Mouse (Mus musculus) CH12.LX (cell line): ENCODE results near the gene Gm13276. TPM values are rescaled to one million over a fixed set of nuclear protein-coding genes. Genes with fewer than 3 reads are reported as not detected.
"Not testable (repeated sequence)": the region's sequence is repeated elsewhere in the genome, so short reads cannot be mapped to it uniquely, and the experiment has no call there.

Experiments
- DNase-seq: peaks from one replicate; pipeline ENCODE4 v3.0.0-alpha.2; 2013; ENCODE audit errors: extremely low read depth
- H3K27ac ChIP-seq: 2 replicates; pipeline ENCODE4 v1.5.1; 2012; ENCODE audit warnings: low read depth, mild to moderate bottlenecking, control low read depth, moderate library complexity; ENCODE audit not compliant: insufficient read depth
- H3K27me3 ChIP-seq: replicated peaks from 2 replicates; pipeline ENCODE3; 2012; ENCODE audit warnings: inconsistent platforms
- H3K36me3 ChIP-seq, 2 experiments: replicated peaks in 1 of 2; 2 replicates each; pipeline versions ENCODE3 to v1.6.1; 2012; ENCODE audit warnings: inconsistent platforms in 1 of 2, low read length in 1 of 2, mild to moderate bottlenecking in 1 of 2, mixed read lengths in 1 of 2, moderate library complexity in 1 of 2; ENCODE audit not compliant: control insufficient read depth in 1 of 2, insufficient read depth in 1 of 2
- H3K4me1 ChIP-seq, 2 experiments: 2 replicates each; pipeline ENCODE4 v1.6.1; 2012; ENCODE audit warnings: inconsistent platforms in 1 of 2, moderate library complexity in 1 of 2; ENCODE audit not compliant: insufficient read depth in 2 of 2, control insufficient read depth in 1 of 2
- H3K4me2 ChIP-seq: 2 replicates; pipeline ENCODE4 v1.6.1; 2012; ENCODE audit warnings: low read depth, mild to moderate bottlenecking, control low read depth; ENCODE audit not compliant: poor library complexity, insufficient read depth, severe bottlenecking
- H3K4me3 ChIP-seq, 3 experiments: fragments of 150-350 bp in 1 of 3; sonication (generic) in 1 of 3; replicated peaks in 1 of 3; 2 replicates each; pipeline versions ENCODE3 to v1.5.1; 2011 to 2012; ENCODE audit warnings: low read depth in 2 of 3, low read length in 2 of 3, mild to moderate bottlenecking in 2 of 3, moderate library complexity in 2 of 3, control low read depth in 1 of 3, improper control_type of control experiment in 1 of 3, inconsistent platforms in 1 of 3, mixed read lengths in 1 of 3; ENCODE audit not compliant: poor library complexity in 1 of 3
- H3K79me2 ChIP-seq: replicated peaks from 2 replicates; pipeline ENCODE4 v1.6.1; 2012; ENCODE audit warnings: mild to moderate bottlenecking, moderate library complexity; ENCODE audit not compliant: control insufficient read depth, poor library complexity, insufficient read depth, severe bottlenecking; ENCODE audit errors: extremely low read depth
- H3K9ac ChIP-seq: 2 replicates; pipeline ENCODE4 v1.6.1; 2012; ENCODE audit warnings: low read depth, mild to moderate bottlenecking, control low read depth, moderate library complexity; ENCODE audit not compliant: insufficient read depth
- H3K9me3 ChIP-seq: replicated peaks from 2 replicates; pipeline ENCODE3; 2012; ENCODE audit warnings: low read length, inconsistent platforms, mixed read lengths
- CTCF ChIP-seq, 2 experiments: IDR thresholded peaks in 1 of 2; conservative IDR thresholded peaks in 1 of 2; 2 replicates each; pipeline ENCODE4 v1.5.1; 2011 to 2012; ENCODE audit warnings: low read depth in 2 of 2, low read length in 2 of 2, improper control_type of control experiment in 1 of 2, inconsistent platforms in 1 of 2, mild to moderate bottlenecking in 1 of 2, moderate library complexity in 1 of 2
- dilution Hi-C: fragments of 300-500 bp; cut with MboI; formaldehyde crosslinking; loops from 2 replicates; pipeline ENCODE4 v1.14.3; 2020; ENCODE audit warnings: low sequenced_read_pairs; ENCODE audit not compliant: extremely low pct_unique_long_range_greater_than_20kb, extremely low pct_ligation_motif_present
- in situ Hi-C: fragments of 300-500 bp; cut with MboI; formaldehyde crosslinking; loops from 3 replicates; pipeline ENCODE4 v1.14.3; 2019; ENCODE audit warnings: low sequenced_read_pairs, low pct_ligation_motif_present, low pct_unique_long_range_greater_than_20kb, mixed read lengths
- polyA plus RNA-seq: library from polyadenylated mRNA; unstranded; fragments of >175 nt; gene quantifications from 2 replicates; pipeline ENCODE4 v1.2.1, GENCODE M21; 2012; ENCODE audit warnings: low read depth; ENCODE audit not compliant: insufficient read length
- total RNA-seq, 2 experiments: library from RNA; depleted of rRNA; stranded (reverse); fragments of 300-350 nt in 1 of 2; fragments of >200 nt in 1 of 2; gene quantifications; 2 replicates each; pipeline ENCODE4 v1.2.3; 2012 to 2014

The Gm13276 gene
- total and polyA plus RNA-seq, 3 experiments: not detected

DNA sequence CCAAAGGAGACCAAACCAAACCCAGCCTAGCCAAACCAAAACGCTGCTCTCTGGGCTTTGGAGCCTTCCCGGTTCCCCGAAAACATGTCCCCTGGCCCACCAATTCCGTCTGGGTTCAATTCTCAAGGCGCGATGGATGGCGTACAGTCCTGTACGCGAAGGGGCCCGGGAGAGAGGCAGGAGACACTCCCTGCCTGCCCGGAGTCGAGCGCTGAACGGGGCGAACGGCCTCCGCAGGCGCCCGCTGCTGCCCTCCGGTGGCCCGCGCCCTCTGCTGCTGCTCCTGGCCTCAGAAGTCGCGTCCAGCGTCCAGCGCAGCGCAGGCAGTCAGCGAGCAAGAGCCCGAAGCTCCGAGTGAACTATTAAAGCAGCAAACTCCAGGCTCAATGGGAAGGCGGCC lies 3.2 kb upstream of the Gm13276 start:
- H3K27ac ChIP-seq, DNase-seq, H3K27me3 ChIP-seq, H3K4me2 ChIP-seq, H3K4me1 ChIP-seq, in situ Hi-C loops, H3K9ac ChIP-seq, H3K36me3 ChIP-seq, H3K9me3 ChIP-seq, H3K79me2 ChIP-seq, dilution Hi-C loops: not testable (repeated sequence)
- H3K4me3 ChIP-seq: peak overlapping the region in 1 of 3 experiments; percentile 60

DNA sequence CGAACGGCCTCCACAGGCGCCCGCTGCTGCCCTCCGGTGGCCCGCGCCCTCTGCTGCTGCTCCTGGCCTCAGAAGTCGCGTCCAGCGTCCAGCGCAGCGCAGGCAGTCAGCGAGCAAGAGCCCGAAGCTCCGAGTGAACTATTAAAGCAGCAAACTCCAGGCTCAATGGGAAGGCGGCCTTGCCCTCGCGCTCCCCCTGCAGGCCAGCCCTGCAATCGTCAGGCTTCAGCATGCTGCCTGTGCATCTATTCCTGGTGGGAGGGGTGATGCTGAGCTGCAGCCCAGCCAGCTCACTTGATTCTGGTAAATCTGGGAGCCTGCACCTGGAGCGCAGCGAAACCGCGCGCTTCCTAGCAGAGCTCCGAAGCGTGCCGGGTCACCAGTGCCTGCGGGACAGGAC lies 2.9 kb downstream of the Gm13276 start, which contains the start of gene Gm13277:
Gene Gm13277, plus strand, starts transcription at position 231 of the 400 bp plus-strand sequence.
- H3K4me2 ChIP-seq, in situ Hi-C loops, H3K36me3 ChIP-seq, H3K9me3 ChIP-seq, H3K27me3 ChIP-seq, H3K79me2 ChIP-seq, H3K27ac ChIP-seq, DNase-seq, H3K4me3 ChIP-seq, H3K9ac ChIP-seq, H3K4me1 ChIP-seq, dilution Hi-C loops: not testable (repeated sequence)
- peak in 1 of 2 experiments; percentile 28; a peak in 2 of 4 replicates for TF ChIP-seq CTCF (conservative IDR thresholded peaks at IDR 0.05 in 1 of 2, IDR thresholded peaks at IDR 0.05 in 1 of 2; ENCODE audit: low read depth in 2 of 2, low read length in 2 of 2)

DNA sequence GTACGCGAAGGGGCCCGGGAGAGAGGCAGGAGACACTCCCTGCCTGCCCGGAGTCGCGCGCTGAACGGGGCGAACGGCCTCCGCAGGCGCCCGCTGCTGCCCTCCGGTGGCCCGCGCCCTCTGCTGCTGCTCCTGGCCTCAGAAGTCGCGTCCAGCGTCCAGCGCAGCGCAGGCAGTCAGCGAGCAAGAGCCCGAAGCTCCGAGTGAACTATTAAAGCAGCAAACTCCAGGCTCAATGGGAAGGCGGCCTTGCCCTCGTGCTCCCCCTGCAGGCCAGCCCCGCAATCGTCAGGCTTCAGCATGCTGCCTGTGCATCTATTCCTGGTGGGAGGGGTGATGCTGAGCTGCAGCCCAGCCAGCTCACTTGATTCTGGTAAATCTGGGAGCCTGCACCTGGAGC lies 5.7 kb downstream of the Gm13276 start, which contains the start of gene Gm13278:
Gene Gm13278, plus strand, starts transcription at position 301 of the 400 bp plus-strand sequence.
- H3K36me3 ChIP-seq, H3K79me2 ChIP-seq, H3K27me3 ChIP-seq, H3K27ac ChIP-seq, H3K4me1 ChIP-seq, H3K9me3 ChIP-seq, DNase-seq, H3K9ac ChIP-seq, H3K4me3 ChIP-seq, dilution Hi-C loops, H3K4me2 ChIP-seq, in situ Hi-C loops: not testable (repeated sequence)

DNA sequence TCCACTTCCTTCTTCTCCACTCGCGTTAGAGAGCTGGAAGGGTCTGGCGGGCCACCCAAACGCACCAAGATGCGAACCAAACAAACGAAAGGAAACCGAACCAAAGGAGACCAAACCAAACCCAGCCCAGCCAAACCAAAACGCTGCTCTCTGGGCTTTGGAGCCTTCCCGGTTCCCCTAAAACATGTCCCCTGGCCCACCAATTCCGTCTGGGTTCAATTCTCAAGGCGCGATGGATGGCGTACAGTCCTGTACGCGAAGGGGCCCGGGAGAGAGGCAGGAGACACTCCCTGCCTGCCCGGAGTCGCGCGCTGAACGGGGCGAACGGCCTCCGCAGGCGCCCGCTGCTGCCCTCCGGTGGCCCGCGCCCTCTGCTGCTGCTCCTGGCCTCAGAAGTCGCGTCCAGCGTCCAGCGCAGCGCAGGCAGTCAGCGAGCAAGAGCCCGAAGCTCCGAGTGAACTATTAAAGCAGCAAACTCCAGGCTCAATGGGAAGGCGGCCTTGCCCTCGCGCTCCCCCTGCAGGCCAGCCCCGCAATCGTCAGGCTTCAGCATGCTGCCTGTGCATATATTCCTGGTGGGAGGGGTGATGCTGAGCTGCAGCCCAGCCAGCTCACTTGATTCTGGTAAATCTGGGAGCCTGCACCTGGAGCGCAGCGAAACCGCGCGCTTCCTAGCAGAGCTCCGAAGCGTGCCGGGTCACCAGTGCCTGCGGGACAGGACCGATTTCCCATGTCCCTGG lies 8.6 kb downstream of the Gm13276 start, which contains the start of gene Gm13275:
Gene Gm13275, plus strand, starts transcription at position 552 of the 740 bp plus-strand sequence.
- in situ Hi-C loops, H3K4me2 ChIP-seq, H3K36me3 ChIP-seq, H3K27me3 ChIP-seq, H3K4me1 ChIP-seq, H3K9ac ChIP-seq, H3K9me3 ChIP-seq, DNase-seq, dilution Hi-C loops, H3K27ac ChIP-seq, H3K4me3 ChIP-seq, H3K79me2 ChIP-seq: not testable (repeated sequence)

DNA sequence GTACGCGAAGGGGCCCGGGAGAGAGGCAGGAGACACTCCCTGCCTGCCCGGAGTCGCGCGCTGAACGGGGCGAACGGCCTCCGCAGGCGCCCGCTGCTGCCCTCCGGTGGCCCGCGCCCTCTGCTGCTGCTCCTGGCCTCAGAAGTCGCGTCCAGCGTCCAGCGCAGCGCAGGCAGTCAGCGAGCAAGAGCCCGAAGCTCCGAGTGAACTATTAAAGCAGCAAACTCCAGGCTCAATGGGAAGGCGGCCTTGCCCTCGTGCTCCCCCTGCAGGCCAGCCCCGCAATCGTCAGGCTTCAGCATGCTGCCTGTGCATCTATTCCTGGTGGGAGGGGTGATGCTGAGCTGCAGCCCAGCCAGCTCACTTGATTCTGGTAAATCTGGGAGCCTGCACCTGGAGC lies 11.6 kb downstream of the Gm13276 start, which contains the start of gene Gm13279:
Gene Gm13279, plus strand, starts transcription at position 301 of the 400 bp plus-strand sequence.
- dilution Hi-C loops, H3K4me2 ChIP-seq, H3K9me3 ChIP-seq, H3K4me1 ChIP-seq, H3K79me2 ChIP-seq, H3K27me3 ChIP-seq, DNase-seq, H3K36me3 ChIP-seq, H3K27ac ChIP-seq, H3K4me3 ChIP-seq, H3K9ac ChIP-seq, in situ Hi-C loops: not testable (repeated sequence)

DNA sequence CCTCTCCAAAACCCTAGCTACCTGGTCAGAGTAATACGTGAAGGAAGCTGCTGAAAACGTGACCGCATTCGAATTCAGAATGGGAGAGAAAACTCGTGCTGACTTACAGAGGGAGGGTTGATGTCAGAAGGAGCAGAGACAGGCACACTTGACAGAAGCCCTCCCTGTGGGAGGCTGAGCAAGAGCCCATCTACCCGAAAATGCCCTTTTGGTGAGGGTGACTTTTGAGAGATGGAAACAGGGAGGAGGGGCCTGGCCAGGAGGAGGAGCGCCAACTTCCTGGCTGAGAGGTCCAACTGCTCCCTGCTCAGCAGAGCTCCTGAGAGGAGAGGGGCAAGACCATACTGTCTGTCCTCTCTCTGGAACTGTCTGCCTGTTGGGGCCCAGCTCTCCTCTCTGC lies 13.9 kb downstream of the Gm13276 start, which contains the start of gene Gm13285:
Gene Gm13285, plus strand, starts transcription at position 301 of the 400 bp plus-strand sequence.
- H3K4me2 ChIP-seq, H3K27ac ChIP-seq, H3K27me3 ChIP-seq, H3K9ac ChIP-seq, H3K4me1 ChIP-seq, in situ Hi-C loops, H3K4me3 ChIP-seq, DNase-seq, dilution Hi-C loops, H3K36me3 ChIP-seq, H3K79me2 ChIP-seq, H3K9me3 ChIP-seq: not testable (repeated sequence)
